Mouse (Mus musculus) heart, embryonic 13.5 days (tissue): Measurements from ENCODE around the gene Asic4. TPM values are rescaled to one million over a fixed set of nuclear protein-coding genes. Genes with fewer than 3 reads are reported as not detected.
A peak's percentile ranks its signal among the peaks of the same experiment; 100 is the strongest.

Experiments used
- ATAC-seq: fragments of 200-750 bp; cut with Nextera tagmentation; 2 replicates; pipeline ENCODE4 v1.8.0; 2017; ENCODE audit warnings: moderate TSS enrichment; ENCODE audit not compliant: insufficient number of reproducible peaks, low FRiP score, low TSS enrichment; ENCODE audit errors: extremely low read depth
- H3K27ac ChIP-seq: fragments of 300-500 bp; sonication (generic); replicated peaks from 2 replicates; pipeline ENCODE4 v1.5.1; 2015; ENCODE audit warnings: moderate library complexity, mild to moderate bottlenecking, inconsistent platforms
- H3K27me3 ChIP-seq: fragments of 300-500 bp; sonication (generic); replicated peaks from 2 replicates; pipeline ENCODE4 v1.6.1; 2015; ENCODE audit warnings: mild to moderate bottlenecking, inconsistent platforms
- H3K36me3 ChIP-seq: fragments of 300-500 bp; sonication (generic); 2 replicates; pipeline ENCODE4 v1.6.1; 2015; ENCODE audit warnings: mild to moderate bottlenecking, inconsistent platforms
- H3K4me1 ChIP-seq: fragments of 300-500 bp; sonication (generic); 2 replicates; pipeline ENCODE4 v1.6.1; 2015; ENCODE audit warnings: inconsistent platforms
- H3K4me2 ChIP-seq: fragments of 300-500 bp; sonication (generic); 2 replicates; pipeline ENCODE4 v1.6.1; 2015; ENCODE audit warnings: inconsistent platforms, mild to moderate bottlenecking, moderate library complexity
- H3K4me3 ChIP-seq: fragments of 300-500 bp; sonication (generic); 2 replicates; pipeline ENCODE4 v1.5.1; 2015; ENCODE audit warnings: moderate library complexity, mild to moderate bottlenecking, inconsistent platforms
- H3K9ac ChIP-seq: fragments of 300-500 bp; sonication (generic); 2 replicates; pipeline ENCODE4 v1.6.1; 2015; ENCODE audit warnings: inconsistent platforms, mild to moderate bottlenecking, moderate library complexity
- H3K9me3 ChIP-seq: fragments of 300-500 bp; sonication (generic); 2 replicates; pipeline ENCODE4 v1.6.1; 2016; ENCODE audit warnings: inconsistent platforms
- WGBS: fragments of 180-500 bp; shearing (Covaris S2); methylation state at CpG from one replicate; pipeline ENCODE4 v1.1.7; 2015; ENCODE audit warnings: mixed read lengths; 5-methylcytosine and 5-hydroxymethylcytosine counted together
- polyA plus RNA-seq: library from polyadenylated mRNA; unstranded; fragments of >200 nt; fragmentation: Nextera tagmentation; extraction: Ambion mirVana; gene quantifications from 2 replicates; pipeline ENCODE4 v1.2.1, GENCODE M21; 2015

The Asic4 gene
- polyA plus RNA-seq, 1 experiment from 2014 or later: 0.31 TPM

DNA sequence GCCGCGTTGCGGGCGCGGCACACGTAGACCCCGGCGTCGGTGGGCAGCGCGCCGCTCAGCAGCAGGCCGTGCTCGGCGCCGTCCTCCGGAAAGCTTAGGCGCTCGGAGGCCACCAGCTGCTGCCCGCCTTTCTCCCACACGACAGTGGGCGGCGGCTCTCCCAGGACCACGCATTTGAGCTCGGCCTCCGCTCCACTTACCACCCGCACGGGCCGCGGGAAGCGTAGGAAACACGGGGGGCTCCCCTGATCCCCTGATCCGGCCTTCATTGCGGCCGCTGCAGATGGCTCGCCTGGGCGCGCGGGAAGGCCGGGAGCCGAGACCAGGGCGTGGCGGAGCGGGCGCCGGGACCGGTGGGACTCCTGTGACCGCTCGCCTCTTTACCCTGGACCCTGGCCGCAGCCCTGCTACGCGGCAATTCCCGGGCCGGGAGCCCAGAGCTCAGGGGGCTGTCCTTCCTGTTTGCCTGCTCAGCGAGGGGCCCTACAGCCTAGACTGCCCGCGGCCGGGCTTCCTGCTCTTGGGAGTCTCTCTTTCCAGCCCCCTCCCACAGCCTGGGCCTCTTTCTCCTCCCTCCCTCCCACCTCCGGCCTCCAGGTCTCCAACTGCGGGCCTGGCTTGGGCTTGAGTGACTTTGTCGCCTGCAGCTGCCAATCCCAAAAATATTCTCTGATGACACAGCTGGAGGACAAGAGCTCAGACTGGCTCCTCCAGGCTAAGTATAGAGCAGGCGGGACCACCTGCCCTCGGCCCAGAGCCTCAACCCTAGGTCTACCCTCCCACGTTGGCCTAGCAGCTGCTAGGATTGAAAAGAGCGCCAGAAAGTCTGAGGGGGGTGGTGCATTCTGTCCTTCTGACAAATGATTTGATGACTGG lies 56.0 kb downstream of the Asic4 start, which contains the start of gene Obsl1:
Gene Obsl1, minus strand, starts transcription at position 497 of the 876 bp plus-strand sequence.
- peaks cover 63% of the 10 kb centered on the region for H3K4me1 ChIP-seq
- peaks cover 38% of the 10 kb centered on the region for H3K36me3 ChIP-seq
- H3K4me3 ChIP-seq: peak within 1 kb of the TSS; percentile 97
- under 1% methylated on average over 65 of the region's 65 CpGs for WGBS
- H3K9me3 ChIP-seq: no peaks in the 10 kb centered on the region
- peak within 1 kb of the TSS; percentile 100 for H3K9ac ChIP-seq
- H3K4me2 ChIP-seq: peak within 1 kb of the TSS; percentile 91
- peak within 1 kb of the TSS; percentile 100 for H3K27ac ChIP-seq
- ATAC-seq: peak; percentile 81
- no peaks in the 10 kb centered on the region for H3K27me3 ChIP-seq

DNA sequence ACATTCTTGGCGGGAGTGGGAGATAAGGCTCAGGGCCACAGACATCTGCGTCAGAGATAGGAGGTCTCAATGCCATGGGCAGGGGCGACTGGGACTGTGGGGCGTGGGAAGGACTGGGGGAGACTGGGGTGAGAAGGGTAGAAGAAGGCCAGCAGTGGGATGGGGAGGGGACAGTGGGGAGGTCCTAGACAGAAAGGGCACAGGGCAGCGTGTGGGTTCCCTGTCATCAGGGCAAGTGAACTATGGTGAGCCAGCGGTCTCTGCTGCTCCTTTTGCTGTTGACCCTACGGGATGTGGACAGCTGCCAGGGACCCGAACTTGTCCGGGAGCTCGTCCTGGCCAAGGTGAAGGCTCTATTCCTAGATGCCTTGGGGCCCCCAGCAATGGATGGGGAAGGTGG lies 56.8 kb downstream of the Asic4 start, which contains the start of gene Inha:
Gene Inha, plus strand, starts transcription at position 72 of the 400 bp plus-strand sequence.
- H3K4me1 ChIP-seq: peaks cover 71% of the 10 kb centered on the region
- peak within 1 kb of the TSS; percentile 100 for H3K27ac ChIP-seq
- peak within 1 kb of the TSS; percentile 100 for H3K9ac ChIP-seq
- no peaks in the 10 kb centered on the region for H3K27me3 ChIP-seq
- no peak for ATAC-seq
- H3K36me3 ChIP-seq: peaks cover 30% of the 10 kb centered on the region
- H3K4me2 ChIP-seq: peak within 1 kb of the TSS; percentile 91
- H3K9me3 ChIP-seq: no peaks in the 10 kb centered on the region
- H3K4me3 ChIP-seq: peak within 1 kb of the TSS; percentile 97
- 24% methylated on average over 10 of the region's 10 CpGs for WGBS

DNA sequence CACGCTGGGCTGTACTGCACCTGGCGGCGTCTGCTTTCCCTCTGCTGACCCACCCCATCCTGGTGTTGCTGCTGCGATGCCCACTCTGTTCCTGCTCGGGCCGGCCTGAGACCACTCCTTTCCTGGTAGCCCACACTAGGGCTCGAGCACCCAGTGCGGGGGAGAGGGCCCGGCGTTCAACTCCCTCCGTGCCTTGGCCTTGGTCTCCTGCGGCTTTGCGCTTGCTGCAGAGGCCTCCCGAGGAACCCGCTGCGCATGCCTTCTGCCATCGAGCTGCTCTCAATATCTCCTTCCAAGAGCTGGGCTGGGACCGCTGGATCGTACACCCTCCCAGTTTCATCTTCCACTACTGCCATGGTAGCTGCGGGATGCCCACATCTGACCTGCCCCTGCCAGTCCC lies 59.4 kb downstream of the Asic4 start:
- peak overlapping the region; percentile 96 for H3K27ac ChIP-seq

DNA sequence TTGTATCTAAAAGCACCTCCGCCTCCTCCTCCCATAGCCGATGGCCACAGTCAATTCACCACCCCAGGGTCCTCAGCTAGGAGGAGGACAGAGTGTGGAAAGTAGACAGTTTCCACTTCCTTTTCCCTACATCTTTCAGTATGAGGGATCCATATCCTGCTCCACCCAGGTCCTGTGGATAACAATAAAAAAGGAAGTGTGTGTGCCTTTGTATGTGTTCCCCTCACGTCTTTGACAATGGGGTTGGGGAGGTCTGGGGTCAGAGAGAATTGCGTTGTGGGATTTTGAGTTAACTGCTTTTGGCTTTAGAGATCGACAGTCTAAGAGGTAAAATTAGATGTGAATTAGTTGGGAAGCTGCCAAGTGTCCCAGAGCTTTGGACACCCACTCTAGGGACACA lies 59.9 kb downstream of the Asic4 start:
- no peak for ATAC-seq
- Histone ChIP-seq H3K4me1 (peaks cover 65% of the 10 kb centered on the region), H3K9ac (0 out of 2 replicates have a peak overlapping the region, but pooled peaks have one; percentile 50), H3K27me3 (no peaks in the 10 kb centered on the region), H3K4me2 (peak overlapping the region; percentile 10; the same call in 1 of the 2 replicates), H3K9me3 (no peaks in the 10 kb centered on the region), H3K27ac (peak overlapping the region; percentile 96), H3K36me3 (no peaks in the 10 kb centered on the region), H3K4me3 (no peak overlapping the region)
- 48% methylated on average over 5 of the region's 5 CpGs for WGBS

More for the DNA sequence above, 59.4 kb downstream of the Asic4 start:
- 42% methylated on average over 20 of the region's 20 CpGs for WGBS
- H3K36me3 ChIP-seq: peaks cover 4% of the 10 kb centered on the region; the same call in 1 of the 2 replicates
- no peaks in the 10 kb centered on the region for H3K9me3 ChIP-seq
- no peaks in the 10 kb centered on the region for H3K27me3 ChIP-seq
- H3K4me1 ChIP-seq: peaks cover 66% of the 10 kb centered on the region
- H3K4me2 ChIP-seq: 0 out of 2 replicates have a peak overlapping the region, but pooled peaks have one; percentile 10
- ATAC-seq: no peak
- H3K9ac ChIP-seq: peak overlapping the region; percentile 50; the same call in 1 of the 2 replicates
- no peak overlapping the region for H3K4me3 ChIP-seq

DNA sequence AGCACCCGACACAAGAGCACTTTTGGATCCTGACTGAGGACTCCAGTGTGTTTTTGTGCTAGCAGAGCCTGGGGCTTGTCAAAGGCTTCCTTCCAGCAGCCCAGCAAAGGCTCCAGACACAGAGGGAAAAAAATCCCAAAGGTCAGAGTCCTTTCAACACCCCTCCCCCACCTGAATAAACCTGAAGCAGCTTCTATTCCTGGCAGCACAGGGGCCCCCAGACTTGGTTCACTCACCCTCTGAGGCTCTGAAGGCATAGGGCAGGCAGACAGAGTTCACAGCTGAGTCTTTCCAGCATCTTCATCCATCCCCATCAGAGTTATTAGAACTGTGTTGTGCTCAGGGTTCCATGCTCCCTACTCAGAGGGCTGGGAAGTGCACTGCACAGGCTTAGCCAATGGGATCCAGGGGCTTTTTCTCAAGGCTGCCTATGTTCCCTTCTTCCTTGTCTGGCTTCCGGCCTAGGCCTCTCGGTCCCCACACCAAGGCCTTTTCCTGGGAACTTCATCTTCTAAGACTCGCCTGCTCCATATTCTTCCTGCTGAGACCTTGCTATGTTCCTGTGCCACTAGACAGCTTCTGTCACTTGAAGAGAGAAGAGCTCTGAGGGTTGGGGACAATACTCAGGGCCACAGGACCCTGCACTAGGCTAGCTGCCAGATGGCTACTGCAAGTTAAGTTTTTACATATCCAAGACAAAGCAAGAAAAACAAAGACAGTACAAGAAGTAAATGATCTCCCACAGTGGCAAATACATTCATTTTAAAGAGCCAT lies 61.4 kb downstream of the Asic4 start:
- H3K4me3 ChIP-seq: no peak overlapping the region
- WGBS: 26% methylated on average over 4 of the region's 4 CpGs
- peaks cover 73% of the 10 kb centered on the region for H3K4me1 ChIP-seq
- no peaks in the 10 kb centered on the region for H3K36me3 ChIP-seq
- ATAC-seq: peak; percentile 26; the same call in 1 of the 2 replicates
- H3K4me2 ChIP-seq: peak overlapping the region; percentile 4; the same call in 1 of the 2 replicates
- peak overlapping the region; percentile 4 for H3K9ac ChIP-seq
- H3K27ac ChIP-seq: peak overlapping the region; percentile 96
- H3K9me3 ChIP-seq: no peaks in the 10 kb centered on the region
- H3K27me3 ChIP-seq: no peaks in the 10 kb centered on the region

DNA sequence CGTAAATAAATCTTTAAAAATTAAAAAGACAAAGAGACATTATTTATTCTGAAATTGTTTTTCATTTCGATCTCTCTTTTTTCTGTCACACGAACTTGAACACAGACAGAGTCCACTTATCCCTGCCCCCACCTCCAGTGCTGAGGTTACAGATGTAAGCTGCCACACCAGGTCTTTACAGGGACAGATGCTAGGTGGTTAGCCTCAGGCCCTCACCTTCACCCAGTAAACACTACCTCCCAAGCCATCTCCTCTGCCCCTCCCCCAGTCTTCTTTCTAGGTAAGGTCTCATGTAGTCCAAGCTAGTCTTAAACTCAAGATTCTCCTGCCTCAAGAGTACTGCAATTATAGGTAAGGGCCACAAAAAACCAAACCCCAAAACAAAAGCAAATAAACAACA lies 62.3 kb downstream of the Asic4 start:
- 81% methylated on average over 3 of the region's 3 CpGs for WGBS
- peaks cover 73% of the 10 kb centered on the region for H3K4me1 ChIP-seq
- H3K9me3 ChIP-seq: no peaks in the 10 kb centered on the region
- ATAC-seq: no peak
- H3K27ac ChIP-seq: peak overlapping the region; percentile 96
- H3K27me3 ChIP-seq: no peaks in the 10 kb centered on the region
- no peak overlapping the region for H3K4me2 ChIP-seq
- H3K4me3 ChIP-seq: no peak overlapping the region
- no peaks in the 10 kb centered on the region for H3K36me3 ChIP-seq
- no peak overlapping the region for H3K9ac ChIP-seq

DNA sequence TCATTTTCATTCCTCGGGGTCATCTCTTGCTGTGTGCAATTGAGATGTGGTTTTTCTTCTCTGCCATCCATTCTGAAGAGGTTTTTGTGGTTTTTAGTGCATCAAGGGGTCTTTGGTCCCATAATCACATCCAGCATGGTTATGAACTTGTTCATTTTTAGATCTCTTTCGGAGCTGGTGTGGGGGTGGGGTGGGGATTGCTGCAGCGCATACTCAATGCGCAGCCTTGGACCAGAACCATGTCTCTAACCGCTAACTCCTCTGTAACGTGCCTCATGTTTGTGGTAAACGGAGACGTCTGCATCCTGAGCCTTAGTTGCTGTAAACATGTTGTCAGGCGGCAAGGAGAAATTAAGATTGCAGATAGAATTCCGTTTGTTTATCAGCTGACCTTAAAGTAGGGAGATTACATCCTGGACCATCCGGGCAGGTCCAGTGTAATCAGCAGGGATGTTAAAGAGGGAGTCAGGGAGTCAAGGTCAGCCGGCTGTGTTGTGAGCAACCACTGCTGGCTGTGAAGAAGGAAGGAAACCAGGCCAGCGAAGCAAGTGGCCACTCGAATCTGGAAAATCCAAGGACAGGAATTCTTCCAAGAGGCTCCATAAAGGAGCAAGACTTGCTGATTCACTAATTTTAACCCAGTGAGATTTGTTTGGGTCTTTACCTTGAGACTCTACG lies 66.6 kb downstream of the Asic4 start:
- ATAC-seq: no peak
- no peaks in the 10 kb centered on the region for H3K9me3 ChIP-seq
- no peaks in the 10 kb centered on the region for H3K36me3 ChIP-seq
- no peak overlapping the region for H3K4me2 ChIP-seq
- H3K27ac ChIP-seq: peak overlapping the region; percentile 70
- 0 out of 2 replicates have a peak overlapping the region, but pooled peaks have one; percentile 44 for H3K9ac ChIP-seq
- H3K4me3 ChIP-seq: no peak overlapping the region
- 45% methylated on average over 15 of the region's 15 CpGs for WGBS
- H3K27me3 ChIP-seq: no peaks in the 10 kb centered on the region
- peaks cover 68% of the 10 kb centered on the region for H3K4me1 ChIP-seq

DNA sequence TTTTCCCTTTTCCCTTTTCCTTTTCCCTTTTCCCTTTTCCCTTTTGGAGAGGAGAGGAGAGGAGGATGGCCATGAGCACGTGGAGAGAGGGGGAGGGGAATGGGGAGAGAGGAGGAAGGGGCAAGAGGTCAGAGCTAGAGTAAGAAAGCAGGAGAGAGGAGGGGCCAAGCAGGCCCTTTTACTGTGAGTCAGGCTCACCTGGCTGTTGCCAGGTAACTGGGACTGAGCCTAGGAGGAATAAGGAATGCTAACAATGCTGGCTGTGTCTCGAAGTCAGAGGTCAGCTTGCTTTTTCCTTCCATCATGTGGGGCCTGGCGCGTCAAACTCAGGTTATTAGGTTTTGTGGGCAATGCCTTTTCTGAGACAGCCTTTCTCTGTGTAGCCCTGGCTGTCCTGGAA lies 67.7 kb downstream of the Asic4 start:
- Histone ChIP-seq H3K27ac (peak overlapping the region; percentile 28; the same call in 1 of the 2 replicates), H3K36me3 (no peaks in the 10 kb centered on the region), H3K4me3 (no peak overlapping the region), H3K4me1 (peaks cover 63% of the 10 kb centered on the region), H3K9ac (no peak overlapping the region), H3K4me2 (no peak overlapping the region), H3K9me3 (no peaks in the 10 kb centered on the region), H3K27me3 (no peaks in the 10 kb centered on the region)
- ATAC-seq: no peak
- 49% methylated on average over 4 of the region's 4 CpGs for WGBS

DNA sequence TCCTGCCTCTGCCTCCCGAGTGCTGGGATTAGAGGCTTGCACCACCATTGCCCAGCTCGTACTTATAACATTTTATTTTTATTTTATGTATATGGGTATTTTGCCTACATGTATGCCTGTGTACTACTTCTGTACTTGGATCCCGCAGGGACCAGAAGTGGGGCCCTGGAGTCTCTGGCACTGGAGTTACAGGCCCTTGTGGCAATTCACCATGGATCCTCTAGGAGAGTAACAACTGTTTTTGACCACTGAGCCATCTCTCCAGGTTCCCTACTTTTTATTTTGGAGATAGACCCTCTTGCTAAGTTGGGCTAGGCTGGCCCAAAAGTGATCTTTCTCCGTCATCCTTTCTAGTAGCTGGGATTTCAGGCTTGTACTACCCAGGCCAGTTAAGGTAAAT lies 68.2 kb downstream of the Asic4 start:
- no peak for ATAC-seq
- Histone ChIP-seq H3K36me3 (no peaks in the 10 kb centered on the region), H3K4me2 (no peak overlapping the region), H3K9me3 (no peaks in the 10 kb centered on the region), H3K27ac (peak overlapping the region; percentile 28; the same call in 1 of the 2 replicates), H3K4me1 (peaks cover 59% of the 10 kb centered on the region), H3K9ac (no peak overlapping the region), H3K27me3 (no peaks in the 10 kb centered on the region), H3K4me3 (no peak overlapping the region)
- WGBS: 92% methylated on average over 4 of the region's 4 CpGs

DNA sequence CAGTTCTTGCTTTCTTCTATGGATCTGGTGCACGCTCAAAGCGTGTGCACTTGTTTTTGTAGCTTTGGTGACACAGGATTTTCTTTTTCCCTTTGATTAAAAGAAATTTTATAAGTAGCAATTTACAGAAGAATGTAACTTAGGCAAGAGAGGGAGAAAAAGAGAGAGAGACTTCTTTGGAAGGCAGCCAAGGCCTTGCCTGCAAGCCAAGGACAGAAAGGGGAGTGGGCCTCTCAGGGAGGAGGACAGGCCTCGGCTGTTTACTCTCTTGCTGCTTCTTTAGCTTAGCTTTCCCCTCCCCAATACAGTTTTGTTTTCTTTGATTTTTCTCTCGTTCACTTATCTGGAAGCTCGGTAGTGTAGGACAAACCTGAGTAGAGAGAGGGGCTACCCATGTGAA lies 69.3 kb downstream of the Asic4 start:
- Histone ChIP-seq H3K9me3 (no peaks in the 10 kb centered on the region), H3K4me3 (no peak overlapping the region), H3K27ac (peak overlapping the region; percentile 99), H3K4me2 (peak overlapping the region; percentile 18; the same call in 1 of the 2 replicates), H3K9ac (peak overlapping the region; percentile 57; the same call in 1 of the 2 replicates), H3K36me3 (0 out of 2 replicates have a peak, but pooled peaks cover under 1% of the 10 kb centered on the region), H3K4me1 (peaks cover 58% of the 10 kb centered on the region), H3K27me3 (no peaks in the 10 kb centered on the region)
- no peak for ATAC-seq
- WGBS: 51% methylated on average over 5 of the region's 5 CpGs
